Mouse (Mus musculus) cerebellum, adult 2 months (tissue): Measurements from ENCODE around the gene Cuedc2. TPM values are rescaled to one million over a fixed set of nuclear protein-coding genes. Genes with fewer than 3 reads are reported as not detected.
A peak's percentile ranks its signal among the peaks of the same experiment; 100 is the strongest.

Experiments used
- DNase-seq, 2 experiments: peaks; one replicate each; pipeline ENCODE4 v3.0.0; 2021
- H3K27ac ChIP-seq: fragments of 200-500 bp; 2 replicates; pipeline ENCODE4 v1.5.1; 2012; ENCODE audit warnings: low read length, control low read depth, inconsistent platforms; ENCODE audit not compliant: insufficient read depth
- H3K27me3 ChIP-seq: fragments of 200-500 bp; 2 replicates; pipeline ENCODE4 v1.6.1; 2012; ENCODE audit warnings: inconsistent platforms, mild to moderate bottlenecking, low read length, moderate library complexity; ENCODE audit not compliant: control insufficient read depth, insufficient read depth
- H3K4me1 ChIP-seq: fragments of 200-500 bp; 2 replicates; pipeline ENCODE4 v1.6.1; 2011; ENCODE audit warnings: low read length; ENCODE audit not compliant: control insufficient read depth, insufficient read depth
- H3K4me3 ChIP-seq: fragments of 200-500 bp; replicated peaks from 2 replicates; pipeline ENCODE3; 2011; ENCODE audit warnings: mild to moderate bottlenecking, low read depth, low read length, control low read depth; ENCODE audit not compliant: insufficient read depth
- CTCF ChIP-seq: fragments of 200-500 bp; IDR thresholded peaks from 2 replicates; pipeline ENCODE4 v1.5.1; 2011; ENCODE audit warnings: low read depth, mild to moderate bottlenecking, control low read depth, low read length, moderate library complexity, borderline replicate concordance; ENCODE audit not compliant: insufficient read depth
- POLR2A ChIP-seq: fragments of 200-500 bp; IDR thresholded peaks from 2 replicates; pipeline ENCODE4 v1.6.1; 2011; ENCODE audit warnings: low read length, control low read depth, borderline replicate concordance; ENCODE audit not compliant: insufficient read depth
- WGBS: fragments of 180-500 bp; shearing (Covaris S2); methylation state at CpG from one replicate; pipeline ENCODE4 v1.1.7; 2018; 5-methylcytosine and 5-hydroxymethylcytosine counted together
- polyA plus RNA-seq: library from polyadenylated mRNA; depleted of rRNA; stranded (reverse); fragments of >200 nt; gene quantifications from 2 replicates; pipeline ENCODE4 v1.2.3, GENCODE M21; 2012; rRNA removed

Gene Cuedc2
- polyA plus RNA-seq, 1 experiment: 258 TPM

GRCm38 (mm10) chr19:46296938-46297337 is 41.6 kb downstream of the Cuedc2 start:
- Histone ChIP-seq H3K4me1 (no peaks in the 10 kb centered on the region), H3K27me3 (no peaks in the 10 kb centered on the region), H3K27ac (no peak overlapping the region), H3K4me3 (no peak overlapping the region)
- TF ChIP-seq CTCF (no peak), POLR2A (no peak)
- WGBS: 79% methylated on average over 4 of the region's 4 CpGs
- no peak for DNase-seq

- Histone ChIP-seq H3K4me3 (no peak overlapping the region), H3K4me1 (peaks cover 19% of the 10 kb centered on the region), H3K27me3 (no peaks in the 10 kb centered on the region), H3K27ac (no peak overlapping the region)
- TF ChIP-seq CTCF: no peak
- no peak for TF ChIP-seq POLR2A
- 47% methylated on average over 12 of the region's 12 CpGs for WGBS
- DNase-seq: no peak
Measured at GRCm38 (mm10) chr19:46290535-46291105, 47.9 kb downstream of the Cuedc2 start.

- no peak for TF ChIP-seq CTCF
- no peak for TF ChIP-seq POLR2A
- DNase-seq: no peak
- peaks cover 32% of the 10 kb centered on the region for H3K4me1 ChIP-seq
- no peak overlapping the region for H3K27ac ChIP-seq
- no peaks in the 10 kb centered on the region for H3K27me3 ChIP-seq
- H3K4me3 ChIP-seq: no peak overlapping the region
- 92% methylated on average over 3 of the region's 3 CpGs for WGBS
Measured at GRCm38 (mm10) chr19:46287566-46287965, 50.9 kb downstream of the Cuedc2 start.

GRCm38 (mm10) chr19:46286926-46287325 is 51.6 kb downstream of the Cuedc2 start:
- no peak for DNase-seq
- TF ChIP-seq CTCF (no peak), POLR2A (no peak)
- Histone ChIP-seq H3K4me1 (peaks cover 32% of the 10 kb centered on the region), H3K27ac (no peak overlapping the region), H3K4me3 (no peak overlapping the region), H3K27me3 (no peaks in the 10 kb centered on the region)
- WGBS: 66% methylated on average over 3 of the region's 3 CpGs

GRCm38 (mm10) chr19:46286047-46286446 is 52.5 kb downstream of the Cuedc2 start:
- peaks cover 32% of the 10 kb centered on the region for H3K4me1 ChIP-seq
- H3K4me3 ChIP-seq: no peak overlapping the region
- no peak for TF ChIP-seq POLR2A
- no peak overlapping the region for H3K27ac ChIP-seq
- peak; percentile 93 to 94 for DNase-seq
- no peaks in the 10 kb centered on the region for H3K27me3 ChIP-seq
- WGBS: 10% methylated on average over 6 of the region's 6 CpGs

- DNase-seq: no peak
- Histone ChIP-seq H3K27ac (no peak overlapping the region), H3K27me3 (no peaks in the 10 kb centered on the region), H3K4me1 (peaks cover 32% of the 10 kb centered on the region), H3K4me3 (no peak overlapping the region)
- WGBS: 76% methylated on average over 7 of the region's 7 CpGs
- TF ChIP-seq CTCF (no peak), POLR2A (no peak)
Measured at GRCm38 (mm10) chr19:46285631-46286030, 52.9 kb downstream of the Cuedc2 start.

GRCm38 (mm10) chr19:46284686-46285085 is 53.8 kb downstream of the Cuedc2 start:
- Histone ChIP-seq H3K4me3 (no peak overlapping the region), H3K4me1 (peaks cover 32% of the 10 kb centered on the region), H3K27me3 (no peaks in the 10 kb centered on the region), H3K27ac (no peak overlapping the region)
- TF ChIP-seq POLR2A: no peak
- TF ChIP-seq CTCF: no peak
- 23% methylated on average over 4 of the region's 4 CpGs for WGBS
- DNase-seq: peak; percentile 46 to 69

GRCm38 (mm10) chr19:46282081-46282849 is 56.2 kb downstream of the Cuedc2 start:
- H3K27me3 ChIP-seq: no peaks in the 10 kb centered on the region
- TF ChIP-seq POLR2A: no peak
- no peak; the same call in 1 of the 2 replicates for TF ChIP-seq CTCF
- H3K27ac ChIP-seq: no peak overlapping the region
- peaks cover 28% of the 10 kb centered on the region for H3K4me1 ChIP-seq
- no peak for DNase-seq
- no peak overlapping the region for H3K4me3 ChIP-seq
- WGBS: 97% methylated on average over 11 of the region's 11 CpGs

Other genes starting within 250 kb of the Cuedc2 start
- gene Elovl3, start 206.8 kb downstream of the Cuedc2 start, polyA plus RNA-seq: not detected in 2 replicates
- gene Pitx3, start 190.4 kb downstream of the Cuedc2 start, polyA plus RNA-seq: 0.14 and 0.31 TPM in 2 replicates
- gene Gbf1, start 186.2 kb downstream of the Cuedc2 start, polyA plus RNA-seq: 85.3 and 91.0 TPM in 2 replicates
- gene Nfkb2, start 34.4 kb downstream of the Cuedc2 start, polyA plus RNA-seq: 4.2 TPM in 2 replicates
- 194 and 207 TPM in 2 replicates for gene Psd, start 11.5 kb downstream of the Cuedc2 start, polyA plus RNA-seq
- gene Fbxl15, start 10.5 kb downstream of the Cuedc2 start, polyA plus RNA-seq: 38.8 and 41.7 TPM in 2 replicates
- gene Mfsd13a, start 2.4 kb upstream of the Cuedc2 start, polyA plus RNA-seq: 32.3 and 32.9 TPM in 2 replicates
- gene 2310034G01Rik, start 11.6 kb upstream of the Cuedc2 start, polyA plus RNA-seq: 1.7 and 2.2 TPM in 2 replicates
- 185 and 196 TPM in 2 replicates for gene Actr1a, start 57.0 kb upstream of the Cuedc2 start, polyA plus RNA-seq
- 15.0 and 16.2 TPM in 2 replicates for gene Sufu, start 58.2 kb upstream of the Cuedc2 start, polyA plus RNA-seq
- 40.3 and 43.4 TPM in 2 replicates for gene Trim8, start 163.0 kb upstream of the Cuedc2 start, polyA plus RNA-seq
- gene Arl3, start 234.5 kb upstream of the Cuedc2 start, polyA plus RNA-seq: 205 and 227 TPM in 2 replicates
- gene Sfxn2, start 234.7 kb upstream of the Cuedc2 start, polyA plus RNA-seq: 7.0 and 7.7 TPM in 2 replicates